Comparison of ENCODE assay signal across 8 mouse cellular contexts in genomic region chr5:51551852-51552482, GRCm38 (mm10). TPM values are rescaled to one million over a fixed set of nuclear protein-coding genes. Genes with fewer than 3 reads are reported as not detected.
DNase-seq lines count a peak whose midpoint lies in the region; ATAC-seq and TF ChIP-seq lines count a peak whose summit lies in the region.

No protein-coding gene starts in this region.

- H3K4me2 ChIP-seq in embryonic facial prominence, embryonic 15.5 days (replicated peaks) = peak overlapping the region; percentile 63
- peak overlapping the region; percentile 75 for H3K4me2 ChIP-seq in intestine, embryonic 16.5 days (ENCODE audit: low read depth, low read length)
- H3K4me2 ChIP-seq in midbrain, embryonic 13.5 days (replicated peaks) = peak overlapping the region; percentile 71

- peak overlapping the region; percentile 61 for H3K9ac ChIP-seq in liver, adult 2 months (ENCODE audit: low read depth, low read length)
- H3K9ac ChIP-seq in embryonic facial prominence, embryonic 15.5 days = peak overlapping the region; percentile 31
- H3K9ac ChIP-seq in intestine, embryonic 16.5 days (ENCODE audit: low read depth, low read length) = peak overlapping the region; percentile 70
- H3K9ac ChIP-seq in midbrain, embryonic 13.5 days (replicated peaks) = peak overlapping the region; percentile 43

- H3K27ac ChIP-seq in liver, adult 2 months (replicated peaks; ENCODE audit: insufficient read depth, low read depth, low read length) = peak overlapping the region; percentile 87
- H3K27ac ChIP-seq in embryonic facial prominence, embryonic 15.5 days (replicated peaks) = peak overlapping the region; percentile 90
- peak overlapping the region; percentile 88 for H3K27ac ChIP-seq in intestine, embryonic 16.5 days (ENCODE audit: low read length)
- no peak overlapping the region for H3K27ac ChIP-seq in midbrain, embryonic 13.5 days

- H3K27me3 ChIP-seq in liver, adult 2 months (ENCODE audit: control insufficient read depth, insufficient read depth, low read length) = no peaks in the 10 kb centered on the region
- H3K27me3 ChIP-seq in embryonic facial prominence, embryonic 15.5 days = no peaks in the 10 kb centered on the region
- H3K27me3 ChIP-seq in intestine, embryonic 16.5 days (replicated peaks; ENCODE audit: control insufficient read depth, insufficient read depth, low read length) = no peaks in the 10 kb centered on the region
- 0 out of 2 replicates have a peak, but pooled peaks cover 3% of the 10 kb centered on the region for H3K27me3 ChIP-seq in midbrain, embryonic 13.5 days

- TF ChIP-seq POLR2A in liver, adult 2 months (IDR thresholded peaks at IDR 0.05; ENCODE audit: extremely low read depth, insufficient read depth, low read length) = no peak

- TF ChIP-seq CTCF in liver, adult 2 months (IDR thresholded peaks at IDR 0.05; ENCODE audit: low read depth, low read length) = no peak

- 2% methylated on average over 12 of the region's 12 CpGs for WGBS in liver, adult 2 months
- 9% methylated on average over 12 of the region's 12 CpGs for WGBS in embryonic facial prominence, embryonic 15.5 days
- 6% methylated on average over 12 of the region's 12 CpGs for WGBS in intestine, embryonic 16.5 days
- 13% methylated on average over 12 of the region's 12 CpGs for WGBS in midbrain, embryonic 13.5 days

- H3K79me2 ChIP-seq in liver, adult 2 months (ENCODE audit: control insufficient read depth, insufficient read depth, low read length) = no peaks in the 10 kb centered on the region; the same call in 1 of the 2 replicates

- DNase-seq in liver, adult 2 months (ENCODE audit: extremely low read depth, low read depth, low spot score) = peak; percentile 88
- DNase-seq in liver = no peak
- DNase-seq in ovary, adult 18-20 months (ENCODE audit: low spot score) = no peak
- no peak for DNase-seq in right cerebral cortex, postnatal 10 days (ENCODE audit: low spot score in 2 of 2)
- DNase-seq in urinary bladder, postnatal 10 days (ENCODE audit: low spot score) = no peak

- peaks cover 4% of the 10 kb centered on the region; the same call in 1 of the 2 replicates for H3K4me1 ChIP-seq in liver, adult 2 months (ENCODE audit: control insufficient read depth, insufficient read depth, low read length)
- H3K4me1 ChIP-seq in embryonic facial prominence, embryonic 15.5 days = peaks cover 10% of the 10 kb centered on the region
- H3K4me1 ChIP-seq in intestine, embryonic 16.5 days (ENCODE audit: control insufficient read depth, insufficient read depth, low read length) = peaks cover 8% of the 10 kb centered on the region
- H3K4me1 ChIP-seq in midbrain, embryonic 13.5 days (replicated peaks) = peaks cover 20% of the 10 kb centered on the region

- H3K9me3 ChIP-seq in embryonic facial prominence, embryonic 15.5 days (replicated peaks) = no peaks in the 10 kb centered on the region
- no peaks in the 10 kb centered on the region for H3K9me3 ChIP-seq in intestine, embryonic 16.5 days (ENCODE audit: control insufficient read depth, low read length)
- H3K9me3 ChIP-seq in midbrain, embryonic 13.5 days = no peaks in the 10 kb centered on the region

- peaks cover 2% of the 10 kb centered on the region; the same call in 1 of the 2 replicates for H3K36me3 ChIP-seq in liver, adult 2 months (ENCODE audit: control insufficient read depth, insufficient read depth, low read length)
- H3K36me3 ChIP-seq in embryonic facial prominence, embryonic 15.5 days = no peaks in the 10 kb centered on the region
- H3K36me3 ChIP-seq in intestine, embryonic 16.5 days (ENCODE audit: control insufficient read depth, insufficient read depth, low read length) = no peaks in the 10 kb centered on the region
- no peaks in the 10 kb centered on the region for H3K36me3 ChIP-seq in midbrain, embryonic 13.5 days

- no peak for ATAC-seq in embryonic facial prominence, embryonic 15.5 days (ENCODE audit: insufficient number of reproducible peaks, low FRiP score, low TSS enrichment, low read depth)
- peak; percentile 63 for ATAC-seq in intestine, embryonic 16.5 days
- peak; percentile 48; the same call in 1 of the 2 replicates for ATAC-seq in midbrain, embryonic 13.5 days

- peak overlapping the region; percentile 68 for H3K4me3 ChIP-seq in liver, adult 2 months (ENCODE audit: insufficient read depth, low read depth, low read length)
- H3K4me3 ChIP-seq in embryonic facial prominence, embryonic 15.5 days (replicated peaks) = peak overlapping the region; percentile 59
- peak overlapping the region; percentile 67 for H3K4me3 ChIP-seq in intestine, embryonic 16.5 days (ENCODE audit: low read length)
- peak overlapping the region; percentile 43 for H3K4me3 ChIP-seq in midbrain, embryonic 13.5 days (replicated peaks)

RNA-seq across cellular contexts. Expression of gene Ppargc1a, which starts 15.6 kb away (rescaled TPM):
- total RNA-seq in liver, adult 2 months (2014; rRNA removed) = 5.4 and 6.5 TPM in 2 replicates
- polyA plus RNA-seq in liver, adult 2 months (2012; rRNA removed) = 1.6 and 1.7 TPM in 2 replicates
- polyA plus RNA-seq in embryonic facial prominence, embryonic 15.5 days (2015; fragmentation: Nextera tagmentation; extraction: Ambion mirVana) = 4.1 and 6.0 TPM in 2 replicates
- 8.9 and 10.5 TPM in 2 replicates for polyA plus RNA-seq in intestine, embryonic 16.5 days (2015; fragmentation: Nextera tagmentation; extraction: Ambion mirVana)
- polyA plus RNA-seq in midbrain, embryonic 13.5 days (2015; fragmentation: Nextera tagmentation; extraction: Ambion mirVana) = 5.4 and 6.2 TPM in 2 replicates
